Mouse (Mus musculus) CH12F3 (cell line): ENCODE results near the gene Vezf1.

Experiments
- in situ Hi-C: fragments of 300-500 bp; cut with MboI; formaldehyde crosslinking; loops from 2 replicates; pipeline ENCODE4 v1.14.3; 2020; ENCODE audit warnings: low sequenced_read_pairs

The Vezf1 gene

DNA sequence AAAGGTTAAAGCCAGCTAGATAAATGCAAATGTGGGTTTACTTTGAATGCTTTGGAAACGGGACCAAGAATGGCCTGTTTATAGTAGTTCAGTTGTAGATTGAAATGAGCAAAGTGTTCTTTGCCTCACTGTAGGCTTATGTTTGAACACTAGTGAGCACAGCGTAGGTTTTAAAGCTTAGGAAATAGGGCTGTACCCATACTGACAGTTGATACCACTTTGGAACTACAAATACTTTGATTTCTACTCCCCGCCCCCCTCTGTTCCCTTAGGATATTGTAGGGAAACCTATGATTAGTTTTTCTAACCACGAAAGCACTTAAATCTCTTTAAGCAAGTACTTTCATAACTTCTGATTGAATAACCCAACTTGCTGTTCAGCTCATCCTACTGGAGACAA lies 15.4 kb upstream of the Vezf1 start:
- in situ Hi-C loops = no loop called here

DNA sequence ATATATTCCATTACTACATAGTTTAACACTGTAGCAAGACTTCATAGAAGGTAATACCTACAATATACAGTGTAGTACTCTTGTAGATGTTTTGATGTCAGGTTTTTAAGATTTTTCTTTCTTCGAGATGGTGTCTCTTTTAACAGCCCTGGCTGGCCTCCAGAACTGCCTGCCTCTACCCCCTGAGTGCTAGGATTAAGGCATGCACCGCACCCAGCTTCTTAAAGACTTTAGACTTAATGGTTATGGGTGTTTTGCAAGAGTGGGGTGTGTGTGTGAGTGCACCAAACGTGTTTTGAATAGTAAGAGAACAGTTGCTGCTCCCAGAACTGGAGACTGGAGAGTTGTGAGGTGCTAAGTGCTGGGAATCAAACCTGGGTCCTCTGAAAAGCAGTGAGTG lies 14.3 kb upstream of the Vezf1 start:
- in situ Hi-C loops = no loop called here

DNA sequence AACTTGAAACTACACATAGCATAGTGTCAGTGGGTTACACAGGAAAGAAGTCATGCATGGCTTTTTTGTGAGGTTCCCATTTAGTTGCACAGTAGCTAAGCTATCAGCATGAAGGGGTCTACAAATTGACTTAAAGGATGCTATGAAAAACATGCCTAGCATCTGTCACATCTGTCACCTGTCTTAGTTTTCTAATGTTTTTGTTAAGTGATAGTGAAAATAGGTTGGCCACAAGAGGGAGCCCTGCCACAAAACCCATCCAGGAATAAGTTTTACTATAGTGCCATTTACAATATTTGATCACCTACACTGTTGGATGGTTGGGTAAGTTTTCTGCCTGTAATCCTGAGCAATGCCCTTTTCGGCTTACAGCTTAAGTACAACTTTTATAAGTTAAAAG lies 13.5 kb upstream of the Vezf1 start:
- in situ Hi-C loops = no loop called here

DNA sequence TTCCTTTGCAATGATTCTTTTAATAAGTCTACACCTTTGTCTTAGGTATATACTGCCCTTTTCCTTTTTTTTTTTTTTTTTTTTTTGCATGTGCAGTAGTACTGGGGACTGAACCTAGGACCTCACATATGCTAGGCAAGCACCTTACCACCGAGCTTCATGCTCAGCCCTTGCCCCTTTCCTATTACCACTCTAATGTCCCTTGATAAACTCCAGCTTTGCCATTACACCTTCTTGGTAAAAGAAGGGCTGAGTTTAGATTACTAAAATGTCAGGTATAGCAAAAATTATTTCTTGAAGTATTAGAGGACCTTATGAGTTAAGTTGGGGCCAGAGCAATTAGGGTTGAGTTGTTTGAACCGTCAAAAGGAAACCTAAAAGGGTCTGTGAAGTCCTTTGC lies 12.3 kb upstream of the Vezf1 start:
- in situ Hi-C loops = loop anchor here (5.0 kb wide), 2 partner anchors 83 to 132 kb away; no protein-coding TSS in a partner anchor

DNA sequence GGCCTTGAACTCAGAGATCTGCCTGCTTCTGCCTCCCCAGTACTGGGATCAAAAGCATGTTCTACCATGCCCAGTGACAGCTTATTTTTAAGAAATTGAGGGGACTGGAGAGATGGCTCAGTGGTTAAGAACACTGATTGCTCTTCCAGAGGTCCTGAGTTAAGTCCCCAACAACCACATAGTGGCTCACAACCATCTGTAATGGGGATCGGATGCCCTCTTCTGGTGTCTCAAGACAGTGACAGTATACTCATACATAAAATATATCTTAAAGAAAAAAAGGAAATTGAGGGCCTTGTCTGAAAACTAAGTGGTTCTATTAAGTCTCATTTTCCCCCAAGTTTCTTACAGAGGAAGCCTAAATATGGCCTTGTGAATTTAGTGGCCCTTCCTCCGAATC lies 10.3 kb upstream of the Vezf1 start:
- in situ Hi-C loops = loop anchor here (5.0 kb wide), 2 partner anchors 85 to 130 kb away; no protein-coding TSS in a partner anchor

DNA sequence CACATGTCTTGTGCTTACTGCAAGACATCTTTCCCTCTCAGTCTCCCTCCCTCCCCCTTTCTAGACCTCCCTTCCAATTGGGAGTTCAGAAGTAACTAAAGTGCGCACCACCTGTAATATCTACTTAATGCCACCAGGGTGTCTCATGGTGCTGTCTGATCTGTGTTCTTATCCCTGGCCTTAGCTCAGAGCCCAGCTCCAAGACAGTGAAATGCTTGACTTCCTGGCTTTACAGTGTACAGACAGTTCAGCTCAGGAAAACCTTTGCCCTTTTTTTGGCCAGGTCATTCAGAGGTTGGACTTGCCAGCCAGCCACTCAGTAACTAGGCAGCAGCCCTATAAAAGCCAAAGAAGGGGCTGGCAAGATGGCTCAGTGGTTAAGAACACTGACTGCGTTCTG lies 8.9 kb upstream of the Vezf1 start:
- in situ Hi-C loops = loop anchor here (5.0 kb wide), 2 partner anchors 87 to 128 kb away; no protein-coding TSS in a partner anchor

DNA sequence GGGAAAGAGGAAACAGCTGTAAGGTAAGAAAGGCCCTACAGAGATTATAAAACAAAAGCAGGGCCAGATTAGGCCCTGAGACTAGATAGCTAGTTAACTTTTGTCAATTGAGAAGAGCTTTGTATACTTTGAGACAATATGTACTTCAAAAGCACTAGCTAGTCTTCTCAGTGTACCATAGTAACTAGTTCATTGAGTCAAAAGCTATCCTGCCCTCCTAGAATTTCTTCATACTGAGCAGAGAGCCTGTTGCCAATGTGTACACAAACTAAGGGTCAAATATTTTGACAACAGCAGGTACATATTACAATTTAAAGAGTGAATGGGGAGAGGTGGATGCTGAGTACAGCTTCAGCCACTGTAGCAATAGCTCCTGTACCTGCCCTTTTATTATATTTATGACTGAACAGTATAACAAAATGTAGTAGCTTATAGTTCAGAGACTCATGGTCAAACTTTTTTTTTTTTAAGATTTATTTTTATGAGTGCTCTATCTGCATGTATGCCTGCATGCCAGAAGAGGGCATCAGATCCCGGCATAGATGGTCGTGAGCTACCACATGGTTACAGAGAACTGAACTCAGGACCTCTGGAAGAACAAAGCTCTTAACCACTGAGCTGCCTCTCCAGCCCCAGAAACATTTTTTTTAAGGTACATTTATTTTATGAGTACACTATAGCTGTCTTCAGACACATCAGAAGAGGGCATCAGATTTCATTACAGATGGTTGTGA lies 6.0 kb upstream of the Vezf1 start:
- in situ Hi-C loops = no loop called here

DNA sequence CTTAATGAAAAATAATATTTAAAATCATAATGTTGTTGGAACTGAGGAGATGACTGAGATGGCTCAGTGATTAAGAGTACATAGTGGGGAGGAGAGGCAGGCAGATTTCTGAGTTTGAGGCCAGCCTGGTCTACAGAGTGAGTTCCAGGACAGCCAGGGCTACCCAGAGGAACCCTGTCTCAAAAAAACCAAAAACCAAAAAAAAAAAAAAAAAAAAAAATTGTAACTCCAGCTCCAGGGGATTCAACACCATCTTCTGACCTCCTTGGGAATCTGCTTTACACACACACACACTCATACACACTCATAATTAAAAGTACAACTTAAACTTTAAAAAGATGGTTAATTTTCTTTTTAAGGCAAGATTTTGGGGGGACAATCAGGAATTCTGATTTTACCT lies 2.3 kb upstream of the Vezf1 start:
- in situ Hi-C loops = no loop called here

DNA sequence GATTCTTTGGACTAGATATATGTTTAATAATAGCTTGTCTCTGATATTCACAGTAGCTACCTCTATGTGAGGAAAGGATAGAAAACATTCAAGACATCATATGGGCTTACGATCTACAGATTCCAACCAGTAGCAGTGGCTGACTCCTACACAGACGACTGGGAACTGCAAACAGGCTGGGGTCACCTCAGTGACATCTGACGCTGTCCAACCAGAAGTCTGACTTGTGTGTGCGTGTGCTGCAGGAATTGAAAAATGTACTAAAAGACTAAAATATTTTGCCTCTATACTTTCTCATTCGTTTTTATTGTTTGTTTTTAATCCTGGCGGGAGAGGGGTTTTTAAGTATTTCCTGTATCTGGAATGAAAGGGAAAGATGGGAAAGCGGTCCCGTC lies 891 bp upstream of the Vezf1 start:
- in situ Hi-C loops = no loop called here

DNA sequence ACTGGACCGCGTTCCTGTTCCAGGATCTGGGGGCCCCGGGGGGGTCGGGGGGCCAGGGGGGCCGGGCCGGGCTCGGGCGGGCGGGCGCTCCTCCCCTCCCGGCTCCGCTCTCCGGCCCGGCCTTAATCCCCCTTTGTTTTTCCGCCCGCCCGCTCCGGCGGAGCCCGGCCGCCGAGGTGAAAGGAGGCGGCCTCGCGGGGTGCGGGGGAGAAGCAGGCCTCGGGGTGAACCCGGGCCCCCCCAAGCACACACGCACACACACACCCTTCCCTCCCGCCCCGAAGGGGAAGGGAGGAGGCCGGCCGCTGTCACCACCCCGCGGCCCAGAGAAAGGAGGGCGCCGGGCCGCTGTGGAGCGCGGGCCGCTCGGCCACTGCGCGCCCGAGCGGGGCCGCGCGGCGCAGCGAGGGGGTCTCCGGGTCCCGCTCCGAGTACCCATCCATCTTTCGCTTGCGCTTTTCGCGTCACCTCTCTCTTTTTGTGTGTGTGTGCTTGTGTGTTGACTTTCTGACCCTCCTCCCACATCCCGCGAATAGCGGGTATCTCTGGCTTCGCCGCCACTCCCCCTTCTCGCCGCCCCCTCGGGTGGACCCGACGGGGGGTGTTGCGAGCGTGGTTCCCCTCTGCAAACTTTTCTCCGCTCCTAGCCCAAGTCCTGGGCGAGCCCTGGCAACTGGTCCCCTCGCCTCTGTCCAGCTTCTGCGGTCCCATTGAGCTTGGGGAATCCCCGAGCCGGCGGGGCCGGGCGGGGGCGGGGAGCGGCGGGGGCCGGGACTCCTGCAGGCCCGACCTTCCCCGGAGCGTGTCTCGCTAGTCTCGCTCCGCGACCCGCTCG lies 549 bp downstream of the Vezf1 start:
- in situ Hi-C loops = no loop called here

DNA sequence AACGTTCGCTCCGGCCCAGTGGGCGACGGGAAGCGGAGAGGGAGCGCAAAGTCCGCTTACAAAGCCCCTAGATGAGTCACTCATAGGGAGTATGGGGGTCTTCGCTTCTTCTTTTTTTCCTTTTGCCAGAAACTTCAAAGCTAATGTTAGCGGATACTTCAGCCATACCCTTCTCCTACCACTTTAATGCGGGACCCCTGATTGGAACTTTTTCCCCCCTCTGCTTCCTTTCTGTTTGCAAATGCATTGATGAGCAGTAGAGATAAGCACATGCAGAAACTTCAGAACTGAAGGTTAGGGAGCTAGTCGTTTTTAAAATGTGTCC lies 1.1 kb downstream of the Vezf1 start:
- in situ Hi-C loops = no loop called here

DNA sequence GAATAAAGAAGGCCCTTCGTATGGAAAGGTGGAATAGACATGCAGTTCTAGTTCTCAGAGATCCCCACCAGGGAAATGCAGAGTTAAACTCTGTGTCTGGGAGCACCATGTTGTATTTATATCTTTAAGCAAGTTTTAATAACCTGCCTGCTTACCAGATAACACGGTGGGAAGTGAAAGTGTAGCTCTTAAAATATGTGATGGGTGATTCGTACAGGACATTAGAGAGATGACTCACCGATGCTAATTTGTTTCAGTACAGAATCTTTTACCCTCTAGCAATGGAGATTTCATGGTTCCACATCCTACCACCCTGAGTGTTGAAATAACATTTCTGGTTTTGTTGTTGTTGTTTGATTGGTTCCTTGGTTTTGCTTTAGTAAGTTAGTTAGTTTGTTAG lies 2.3 kb downstream of the Vezf1 start:
- in situ Hi-C loops = no loop called here

DNA sequence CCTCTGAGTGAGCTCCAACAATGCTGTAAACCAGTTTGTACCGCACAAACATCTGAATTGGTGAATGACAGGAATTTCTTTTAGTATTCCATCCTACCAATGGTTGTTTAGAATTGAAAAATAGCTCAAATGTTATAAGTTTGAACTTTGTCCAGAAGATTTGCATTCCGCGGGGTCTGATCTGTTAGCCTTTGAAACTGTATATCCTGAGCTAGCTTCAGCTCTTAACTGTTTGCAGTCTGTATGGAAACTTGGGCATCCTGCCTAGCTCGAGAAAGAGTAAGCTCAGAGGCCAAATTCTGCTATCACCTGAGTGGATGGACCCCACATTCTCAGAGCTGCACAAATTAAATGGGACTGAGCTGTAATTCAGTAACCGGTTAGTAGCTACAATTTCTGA lies 3.0 kb downstream of the Vezf1 start:
- in situ Hi-C loops = no loop called here

DNA sequence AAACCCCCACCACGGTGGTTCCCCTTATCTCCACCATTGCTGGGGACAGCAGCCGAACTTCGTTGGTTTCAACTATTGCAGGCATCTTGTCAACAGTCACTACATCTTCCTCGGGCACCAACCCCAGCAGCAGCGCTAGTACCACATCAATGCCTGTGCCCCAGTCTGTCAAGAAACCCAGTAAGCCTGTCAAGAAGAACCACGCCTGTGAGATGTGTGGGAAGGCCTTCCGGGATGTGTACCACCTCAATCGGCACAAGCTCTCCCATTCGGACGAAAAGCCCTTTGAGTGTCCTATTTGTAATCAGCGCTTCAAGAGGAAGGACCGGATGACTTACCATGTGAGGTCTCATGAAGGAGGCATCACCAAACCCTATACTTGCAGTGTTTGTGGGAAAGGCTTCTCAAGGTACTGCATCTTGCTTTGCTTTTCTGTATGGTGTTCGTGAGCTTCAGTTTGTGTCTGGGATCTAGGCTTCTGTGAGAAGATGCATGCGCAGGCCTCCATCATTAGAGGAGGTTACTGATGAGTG lies 5.3 kb downstream of the Vezf1 start:
- in situ Hi-C loops = no loop called here

DNA sequence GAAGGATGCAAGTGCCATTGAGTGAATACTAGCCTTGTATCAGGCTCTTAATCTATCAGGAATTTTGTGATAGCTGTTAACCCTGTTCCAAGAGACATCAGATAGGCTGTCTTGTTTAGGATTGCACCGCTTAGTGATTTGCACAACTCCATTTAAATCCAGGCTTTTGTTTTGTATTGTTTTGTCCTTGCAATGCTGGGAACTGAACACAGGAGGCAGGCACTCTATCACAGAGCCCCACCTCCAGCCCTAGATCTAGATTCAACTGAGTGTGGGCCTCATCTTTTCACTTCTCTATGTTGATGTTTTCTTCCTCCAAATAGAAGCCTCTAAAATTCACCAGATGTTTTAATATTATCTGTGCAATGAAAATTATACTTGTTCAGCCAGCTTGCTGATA lies 7.6 kb downstream of the Vezf1 start:
- in situ Hi-C loops = no loop called here

DNA sequence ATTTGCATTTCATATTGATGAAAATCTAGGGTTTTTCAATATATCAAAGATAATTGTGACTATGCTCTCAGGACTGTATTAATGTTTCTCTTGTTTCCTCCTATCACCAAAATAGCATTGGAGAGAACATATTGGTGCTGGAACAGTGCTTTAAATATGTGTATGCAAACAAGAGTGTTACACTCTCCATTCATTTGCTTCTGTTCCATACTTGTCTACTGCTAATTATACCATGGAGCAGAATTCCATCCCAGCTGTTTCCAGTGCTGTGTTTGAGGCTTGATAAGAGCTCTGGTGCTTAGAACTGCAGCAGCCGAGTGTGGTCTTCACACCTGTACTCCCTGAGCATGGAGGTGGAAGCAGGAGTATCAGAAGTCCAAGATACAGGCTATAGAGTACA lies 8.3 kb downstream of the Vezf1 start:
- in situ Hi-C loops = no loop called here

DNA sequence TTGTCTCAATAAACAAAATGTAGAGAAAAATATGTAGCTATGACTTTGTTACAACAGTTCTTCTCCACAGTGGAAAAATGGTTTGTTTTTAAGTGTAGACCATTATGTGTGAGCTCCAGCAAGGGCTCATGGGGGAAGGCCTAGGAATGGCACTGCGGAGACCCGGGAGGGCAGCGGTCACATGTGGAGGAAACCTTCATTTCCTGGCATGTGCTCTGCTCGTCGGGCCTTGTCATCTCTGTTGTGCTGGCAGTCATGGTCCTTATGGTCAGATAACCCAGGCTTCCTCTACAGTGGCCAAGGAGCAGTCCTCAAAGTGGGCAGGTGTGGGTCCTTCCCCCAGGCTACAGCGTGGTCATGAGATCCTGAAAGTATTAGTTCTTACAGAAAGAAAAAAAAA lies 15.6 kb downstream of the Vezf1 start:
- in situ Hi-C loops = no loop called here

DNA sequence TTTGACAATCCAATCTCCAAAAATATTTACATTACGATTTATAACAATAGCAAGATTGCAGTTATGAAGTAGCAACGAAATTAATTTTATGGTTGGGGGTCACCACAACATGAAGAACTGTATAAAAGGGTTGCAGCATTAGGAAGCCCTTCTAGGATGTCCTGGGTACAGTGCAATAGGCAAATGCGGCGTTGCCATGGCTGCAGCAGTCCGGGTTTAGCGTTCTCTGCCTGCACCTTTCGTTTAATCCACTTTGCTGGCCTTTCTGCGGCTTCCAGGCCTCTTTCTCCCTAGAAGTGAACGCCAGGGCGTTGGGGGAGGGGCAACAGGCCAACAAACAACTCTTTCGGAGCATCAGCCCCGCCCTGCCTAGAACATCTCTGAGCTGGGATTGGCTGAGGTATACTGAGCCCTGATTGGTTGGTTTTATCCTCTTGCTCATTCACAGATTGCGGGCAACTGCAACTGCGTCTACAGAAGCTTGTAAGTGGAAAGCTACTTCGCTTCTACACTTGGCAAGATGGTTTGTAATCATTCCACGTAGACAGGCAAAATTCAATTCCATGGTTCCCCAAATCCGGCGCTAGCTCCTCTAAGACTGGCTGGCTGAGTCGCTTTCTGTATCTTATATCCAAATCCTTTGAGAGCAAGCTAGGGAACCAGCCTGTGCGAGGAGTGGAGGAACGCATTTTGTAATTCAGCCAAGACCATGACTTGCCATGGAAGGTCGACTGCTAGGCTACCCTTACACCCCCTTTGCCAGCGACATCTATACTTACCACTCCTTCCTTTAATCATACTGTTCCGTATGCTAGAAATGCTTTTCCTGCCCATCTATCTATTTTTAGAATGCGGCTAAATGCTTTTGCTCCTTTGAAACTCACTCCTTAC lies 18.9 kb downstream of the Vezf1 start:
- in situ Hi-C loops = no loop called here

DNA sequence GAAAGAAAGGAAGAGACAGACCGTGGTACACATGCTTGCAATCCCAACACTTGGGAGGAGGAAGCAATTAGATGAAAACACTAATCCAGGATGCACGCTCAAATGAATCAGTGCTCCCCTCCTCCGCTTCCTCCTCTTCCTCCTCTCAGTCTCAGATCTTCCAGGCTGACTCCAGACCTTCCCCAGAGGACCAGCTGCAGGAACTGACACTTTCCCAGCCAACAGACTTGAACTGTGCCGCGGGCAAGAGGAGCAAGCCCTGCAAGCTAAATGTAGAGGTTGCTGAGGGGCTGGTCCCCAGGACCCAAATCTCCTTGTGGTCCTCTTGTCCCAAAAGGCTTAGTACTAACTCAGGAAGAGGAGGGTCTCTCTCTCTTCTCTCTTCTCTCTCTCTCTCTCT lies 21.1 kb downstream of the Vezf1 start:
- in situ Hi-C loops = no loop called here

DNA sequence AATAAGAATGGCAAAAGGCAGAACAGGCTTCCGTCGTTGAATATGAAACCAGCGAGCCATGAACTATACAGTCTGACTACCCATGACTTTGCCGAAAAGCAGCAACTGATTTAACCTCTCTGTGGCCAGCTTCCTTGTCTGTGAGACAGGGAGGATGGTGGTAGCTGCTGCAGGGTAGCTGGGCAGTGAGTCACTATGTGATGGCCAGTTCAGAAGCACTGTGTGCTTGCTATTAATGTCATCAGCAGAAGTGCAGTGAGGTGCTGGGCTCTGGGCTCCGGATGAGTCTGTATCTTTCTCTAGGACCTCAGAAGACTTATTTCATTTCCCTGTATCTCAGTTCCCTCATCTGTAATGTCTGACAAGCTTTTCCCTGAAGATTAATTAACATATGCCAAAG lies 22.2 kb downstream of the Vezf1 start:
- in situ Hi-C loops = no loop called here

DNA sequence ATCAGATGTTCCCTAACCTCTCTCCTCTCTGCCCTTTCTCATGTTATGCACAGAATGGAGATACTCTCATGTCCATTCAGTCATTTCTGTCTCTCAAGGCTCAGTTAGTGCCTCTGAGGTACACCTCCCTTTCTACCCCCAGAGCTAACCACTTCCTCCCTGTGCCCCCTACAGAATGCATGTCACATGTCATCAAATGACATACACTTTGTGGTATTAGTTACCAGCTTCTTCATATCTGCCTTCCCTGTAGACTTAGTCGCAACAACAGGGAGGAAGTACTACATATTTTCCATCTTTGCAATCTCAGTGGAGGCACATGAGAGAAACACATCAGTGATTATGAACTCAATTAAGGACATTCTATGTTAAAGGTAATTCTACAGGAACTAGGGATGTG lies 23.9 kb downstream of the Vezf1 start:
- in situ Hi-C loops = no loop called here
